Mouse (Mus musculus) embryonic fibroblast, embryonic 13.5 days (primary cell): ENCODE results near the gene Gm28047.

Source experiments
- CTCF ChIP-seq: IDR thresholded peaks from 2 replicates; pipeline ENCODE4 v1.5.1; 2011; ENCODE audit warnings: mild to moderate bottlenecking, control low read depth, low read length, moderate library complexity, borderline replicate concordance; ENCODE audit not compliant: insufficient read depth
- POLR2A ChIP-seq: IDR thresholded peaks from 2 replicates; pipeline ENCODE4 v1.6.1; 2011; ENCODE audit warnings: low read depth, mild to moderate bottlenecking, control low read depth, low read length, moderate library complexity

- TF ChIP-seq POLR2A (no peak), CTCF (no peak)
Measured at GRCm38 (mm10) chr15:102563681-102564080, 61.2 kb downstream of the Gm28047 start.
